Mouse (Mus musculus): ENCODE results near the gene Rarres2.

- TF ChIP-seq JUND (conservative IDR thresholded peaks at IDR 0.05; ENCODE audit: low read depth, low read length) (no peak), NRF1 (IDR thresholded peaks at IDR 0.05; ENCODE audit: low read depth, low read length) (no peak)
Measured at GRCm38 (mm10) chr6:48568036-48568984, 4.3 kb downstream of the Rarres2 start.

All from CH12.LX (cell line).